Mouse (Mus musculus) T-cell, adult 2 months (primary cell): ENCODE measurements at regions not wholly inside any gene's neighbourhood (a gene's known extent, or its start where the extent isn't known, plus 50 kb on each side); places are given as distances from the start of the nearest gene placed in this dataset.
A peak's percentile ranks its signal among the peaks of the same experiment; 100 is the strongest.
"Not testable (repeated sequence)": the region's sequence is repeated elsewhere in the genome, so short reads cannot be mapped to it uniquely, and the experiment has no call there.

Experiments used
- DNase-seq: peaks from one replicate; pipeline ENCODE4 v3.0.0; 2022; ENCODE audit warnings: low spot score

DNA sequence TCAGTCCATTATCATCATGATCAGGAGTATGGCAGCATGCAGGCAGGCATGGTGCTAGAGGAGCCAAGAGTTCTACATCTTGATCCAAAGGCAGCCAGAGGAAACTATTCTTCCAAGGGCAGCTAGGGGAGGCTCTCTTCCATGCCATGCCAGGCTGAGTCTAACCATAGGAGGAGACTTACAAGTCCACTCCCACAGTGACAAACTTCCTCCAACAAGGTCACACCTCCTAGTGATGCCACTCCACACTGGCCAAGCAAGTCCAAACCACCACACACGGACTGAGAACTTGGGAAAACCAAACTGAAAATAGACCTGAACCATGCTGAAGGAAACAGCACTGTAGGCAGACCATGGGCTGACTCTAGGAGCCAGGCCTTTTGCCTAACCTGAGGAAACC, 197.4 kb downstream of the Prex1 start:
- no peak for DNase-seq

DNA sequence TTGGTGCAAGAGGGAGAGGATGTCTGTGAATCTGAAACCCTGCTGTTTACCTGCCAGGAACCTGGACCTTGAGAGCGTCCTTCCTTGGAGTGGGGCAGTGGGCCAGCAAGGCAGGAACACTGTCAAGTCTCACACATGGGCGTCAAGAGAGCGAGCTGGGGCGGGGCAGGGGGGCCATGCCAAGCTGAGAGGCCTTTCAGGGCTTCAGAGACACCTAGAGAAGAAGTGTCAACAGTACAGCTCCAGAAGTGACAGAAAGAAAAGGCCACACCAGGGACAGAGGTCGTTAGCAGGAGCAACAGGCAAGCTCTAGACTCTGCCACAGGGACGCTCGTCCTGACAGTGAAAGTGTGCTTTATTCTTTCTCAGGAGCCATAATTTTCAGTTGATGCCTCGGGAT, 199.0 kb downstream of the Prex1 start:
- no peak for DNase-seq

- peak; percentile 11 for DNase-seq
Observed at GRCm38 (mm10) chr2:166512488-166512887, 201.1 kb downstream of the Prex1 start.

DNA sequence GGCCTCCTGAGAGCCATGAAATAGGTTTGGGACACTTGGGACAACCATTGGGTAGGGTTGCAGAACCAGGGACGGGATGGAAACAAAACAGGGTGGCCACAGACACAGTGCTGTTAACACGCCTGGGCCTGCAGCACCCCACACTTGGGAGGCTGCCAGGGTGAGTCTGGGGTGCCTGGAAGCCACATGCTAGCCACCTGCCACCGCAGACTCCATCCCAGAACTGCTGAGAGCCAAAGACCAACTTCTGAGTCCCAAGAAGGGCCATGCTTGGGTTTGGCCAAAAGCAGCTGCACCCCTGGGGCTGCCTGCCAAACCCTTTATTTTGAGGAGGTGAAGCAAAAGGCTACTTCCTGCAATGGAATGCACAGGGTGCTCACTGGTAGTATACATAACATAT, 202.2 kb downstream of the Prex1 start:
- not testable (repeated sequence) for DNase-seq

DNA sequence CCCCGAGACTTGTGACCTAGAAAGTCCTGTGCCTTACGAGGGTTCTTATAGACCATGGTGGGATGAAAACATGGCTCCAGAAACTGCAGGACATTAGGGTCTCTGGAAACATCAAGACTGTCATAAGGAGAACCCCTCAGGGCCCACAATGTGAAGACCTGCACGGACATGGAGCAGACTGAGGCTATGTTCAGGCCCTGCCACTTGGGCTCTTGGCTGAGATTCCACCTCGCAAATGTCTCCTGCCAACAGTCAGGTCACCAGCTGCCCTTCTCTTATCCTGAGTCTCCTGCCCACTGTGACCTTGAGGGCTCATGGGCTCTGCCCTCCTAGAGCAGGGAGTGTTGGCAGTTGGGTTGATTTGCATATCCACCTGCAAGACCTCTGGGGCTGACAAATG, 202.9 kb downstream of the Prex1 start:
- DNase-seq, result no peak

DNA sequence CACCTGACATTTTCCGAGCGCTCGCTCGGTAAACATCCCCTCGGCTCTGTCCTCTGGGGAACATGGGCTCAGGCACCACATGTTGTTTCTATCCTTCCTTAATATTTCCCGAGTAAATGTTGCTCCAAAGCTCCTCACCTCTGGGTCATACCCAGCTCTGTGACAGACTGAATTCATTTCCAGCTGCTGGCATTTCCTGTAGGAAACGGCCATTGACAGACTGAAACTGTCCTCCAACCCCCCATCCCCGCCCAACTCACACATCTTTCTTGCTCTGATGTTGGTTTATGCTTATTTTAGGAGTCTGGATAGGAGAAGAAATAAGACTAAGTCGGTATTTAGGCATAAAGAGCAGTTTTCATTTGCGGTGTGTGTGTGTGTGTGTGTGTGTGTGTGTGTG, 204.0 kb downstream of the Prex1 start:
- no peak for DNase-seq

DNA sequence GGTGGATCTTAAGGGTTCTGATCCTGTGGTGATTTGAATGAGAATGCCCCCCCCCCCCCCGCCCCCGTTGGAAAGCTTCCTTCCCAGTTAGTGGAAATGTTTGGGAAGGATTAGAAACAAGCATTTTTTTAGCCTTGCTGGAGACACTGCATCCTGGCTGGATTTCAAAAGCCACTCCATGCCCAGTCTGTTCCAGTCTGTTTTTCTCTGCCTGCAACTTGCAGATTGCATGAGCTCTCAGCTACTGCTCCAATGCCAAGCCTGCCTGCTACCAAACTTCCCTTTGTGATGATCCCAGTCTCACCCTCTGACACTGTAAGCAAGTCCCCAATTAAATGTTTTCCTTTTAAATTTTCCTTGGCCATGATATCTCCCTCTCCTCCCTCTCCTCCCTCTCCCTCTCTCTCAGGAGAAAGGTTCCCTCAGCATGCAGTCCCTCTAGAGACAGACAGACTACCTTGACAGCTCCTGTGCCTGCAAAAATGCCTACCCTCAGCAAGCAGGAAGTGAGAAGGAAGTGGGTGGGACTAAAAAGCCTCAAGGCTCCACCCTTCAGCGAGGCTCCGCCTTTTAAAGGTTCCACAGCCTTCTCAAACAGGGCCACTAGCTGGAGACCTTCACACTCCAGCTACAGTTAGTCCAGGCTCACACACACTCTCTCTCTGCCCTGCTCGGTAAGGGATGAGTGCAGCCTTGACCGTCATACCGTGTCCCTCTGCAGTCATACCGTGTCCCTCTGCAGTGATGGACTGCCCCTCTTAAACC, 204.8 kb downstream of the Prex1 start:
- no peak for DNase-seq

DNA sequence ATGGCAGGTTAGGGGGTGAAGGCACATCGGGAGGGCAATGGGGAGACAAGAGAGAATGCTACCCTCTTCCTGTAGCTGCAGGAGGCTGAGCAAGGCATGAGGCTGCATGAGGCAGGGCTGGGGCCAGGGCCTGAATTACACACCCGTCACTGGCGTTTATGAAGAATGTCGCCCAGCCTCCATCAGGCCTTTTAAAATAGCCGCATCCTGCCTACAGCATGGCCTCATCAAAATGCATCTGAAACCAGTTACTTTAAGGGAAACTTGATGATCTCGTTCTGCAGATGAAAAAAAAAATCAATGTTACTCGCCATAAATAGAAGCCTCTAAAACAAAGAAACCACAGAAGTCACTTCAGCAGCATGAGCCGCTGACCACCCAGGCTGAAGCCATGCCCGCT, 208.3 kb downstream of the Prex1 start:
- DNase-seq, result no peak

- no peak for DNase-seq
Observed at GRCm38 (mm10) chr2:166503666-166504065, 210.0 kb downstream of the Prex1 start.

DNA sequence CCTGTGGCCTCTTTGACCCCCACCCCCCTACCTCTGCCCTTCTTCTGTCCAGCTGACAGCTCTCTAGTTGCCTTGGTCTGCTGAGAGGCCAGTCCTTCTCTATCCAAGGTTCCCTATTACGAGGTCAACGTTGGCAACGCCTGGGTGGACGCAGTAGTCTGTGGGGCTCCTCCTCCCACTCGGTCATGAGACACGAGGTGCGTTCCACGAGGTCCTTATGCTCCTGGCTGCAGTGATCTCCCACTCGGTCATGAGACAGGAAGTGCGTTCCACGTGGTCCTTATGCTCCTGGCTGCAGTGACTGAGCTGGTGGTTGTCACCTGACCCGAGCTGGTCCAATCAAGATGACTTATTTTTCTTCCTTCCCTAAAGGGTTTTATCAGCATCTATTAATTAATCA, 220.7 kb downstream of the Prex1 start:
- DNase-seq, result no peak

GRCm38 (mm10) chr2:166492421-166492820, 221.2 kb downstream of the Prex1 start:
- DNase-seq, result no peak

DNA sequence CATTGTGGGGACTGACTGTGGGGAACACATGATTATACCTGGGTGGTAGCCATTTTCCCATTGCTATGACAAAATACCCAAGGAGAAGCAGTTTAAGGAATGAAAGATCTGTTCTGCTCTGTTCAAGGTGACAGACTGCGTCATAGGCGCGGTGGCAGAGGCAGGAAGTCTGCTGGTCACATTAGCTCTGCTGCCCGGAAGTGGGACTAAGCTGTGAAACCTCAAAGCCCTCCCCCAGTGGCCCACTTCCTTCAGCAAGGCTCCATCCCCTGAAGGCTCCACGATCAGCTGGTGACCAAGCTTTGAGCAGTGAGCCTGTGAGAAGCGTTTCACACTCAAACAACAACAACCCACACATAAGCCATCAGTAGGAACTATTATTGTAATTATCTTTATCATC, 221.8 kb downstream of the Prex1 start:
- peak; percentile 28 for DNase-seq

- DNase-seq, result no peak
Observed at GRCm38 (mm10) chr2:166489041-166489872, 224.4 kb downstream of the Prex1 start.

DNA sequence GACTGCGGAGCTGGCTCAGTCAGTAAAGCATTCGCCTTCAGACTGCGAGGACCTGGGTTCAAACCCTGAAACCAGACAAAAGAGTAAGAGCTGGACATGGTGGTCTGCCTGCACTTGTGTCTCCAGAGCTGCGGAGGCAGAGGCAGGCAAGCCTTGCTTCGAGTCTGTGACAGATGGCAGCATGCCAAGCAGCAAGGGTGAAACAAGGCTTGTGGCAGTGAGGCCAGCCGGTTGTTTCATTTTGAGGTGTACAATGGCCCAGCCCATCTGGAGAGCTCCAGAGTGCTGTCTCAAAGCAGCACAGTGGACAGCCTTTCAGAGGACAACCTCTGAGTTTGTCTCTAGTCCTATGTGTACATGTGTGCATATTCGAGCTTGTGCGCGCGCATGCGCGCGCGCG, 225.9 kb downstream of the Prex1 start:
- no peak for DNase-seq

GRCm38 (mm10) chr2:166485788-166486187, 227.8 kb downstream of the Prex1 start:
- no peak for DNase-seq

- no peak for DNase-seq
Observed at GRCm38 (mm10) chr2:166485361-166485760, 228.3 kb downstream of the Prex1 start.

GRCm38 (mm10) chr2:166483617-166484319, 229.9 kb downstream of the Prex1 start:
- no peak for DNase-seq

- DNase-seq, result no peak
Observed at GRCm38 (mm10) chr2:166482720-166483616, 230.7 kb downstream of the Prex1 start.

DNA sequence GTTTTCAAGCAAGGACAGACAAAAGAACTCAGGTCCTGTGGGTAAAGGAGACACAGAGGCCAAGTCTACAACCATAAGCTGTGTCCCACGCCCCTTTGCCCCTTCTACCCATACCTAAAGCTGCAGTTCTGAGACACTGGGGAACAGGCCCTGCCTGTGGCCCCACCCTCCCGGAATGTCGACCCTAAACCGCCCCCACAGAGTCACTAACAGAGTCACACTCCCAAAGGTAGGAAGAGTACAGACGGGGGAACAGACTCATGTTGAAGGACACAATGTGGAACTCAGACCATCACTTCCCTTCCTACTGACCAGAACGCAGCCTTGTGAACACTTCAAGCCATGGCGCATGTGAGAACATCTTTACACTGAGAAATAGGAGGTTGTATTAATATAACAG, 231.9 kb downstream of the Prex1 start:
- DNase-seq, result no peak

GRCm38 (mm10) chr2:166481362-166481761, 232.3 kb downstream of the Prex1 start:
- DNase-seq, result no peak

DNA sequence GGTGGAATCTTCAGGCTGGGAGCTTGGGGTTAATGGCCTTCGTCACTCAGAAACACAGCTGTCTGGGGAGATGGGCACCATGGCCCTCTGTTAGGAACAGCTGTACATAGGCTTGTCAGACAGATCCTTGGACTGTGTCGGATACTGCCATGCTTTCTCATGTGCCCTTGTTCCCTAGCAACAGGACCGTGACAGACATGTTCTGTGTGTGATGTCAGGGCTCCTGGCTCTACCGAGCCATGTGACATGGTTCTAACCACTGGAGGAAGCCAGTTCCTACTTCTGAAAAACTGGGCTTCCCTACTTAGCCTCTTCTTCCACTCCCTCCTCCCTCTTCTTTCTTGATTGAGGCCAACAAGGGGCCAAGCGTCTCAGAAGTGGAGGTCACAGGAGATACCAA, 232.7 kb downstream of the Prex1 start:
- no peak for DNase-seq

DNA sequence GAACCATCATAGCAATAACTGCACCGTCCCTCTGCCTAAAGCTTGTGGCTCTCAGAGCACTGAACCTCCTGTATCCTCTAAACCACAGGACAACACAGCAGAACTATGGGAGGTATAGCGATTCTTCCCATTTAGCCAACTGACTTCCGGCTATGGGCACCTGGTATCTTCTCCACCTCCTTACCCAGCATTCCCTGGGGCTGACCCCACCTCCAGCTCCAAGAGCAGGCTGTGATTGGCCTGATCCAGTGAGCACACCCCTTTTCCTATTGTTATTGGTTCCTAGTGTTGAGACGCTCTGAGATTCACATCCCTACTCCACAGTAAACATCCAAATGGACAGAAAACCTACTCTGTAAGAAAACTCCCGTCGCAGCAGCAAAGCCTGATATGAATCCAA, 236.7 kb downstream of the Prex1 start:
- no peak for DNase-seq
